18 mouse cellular contexts compared by ENCODE assay signal in genomic region chr5:147911744-147912143, GRCm38 (mm10). TPM values are rescaled to one million over a fixed set of nuclear protein-coding genes. Genes with fewer than 3 reads are reported as not detected.
DNase-seq lines count a peak whose midpoint lies in the region; ATAC-seq and TF ChIP-seq lines count a peak whose summit lies in the region.
"Had no signal": no experiment of that assay in that cellular context is flagged by ENCODE, and none has a peak within 500 bp of the region (broad histone marks: within the 10 kb centered on the region; RNA-seq: fewer than 3 reads in every experiment).

No protein-coding gene starts in this region.

- H3K4me2 ChIP-seq in liver, postnatal 0 days (ENCODE audit: low read depth, low read length) = no peak overlapping the region
- no peak overlapping the region for H3K4me2 ChIP-seq in liver, embryonic 12.5 days
- H3K4me2 ChIP-seq in lung, postnatal 0 days (replicated peaks; ENCODE audit: low read depth, low read length) = no peak overlapping the region
- no peak overlapping the region for H3K4me2 ChIP-seq in forebrain, embryonic 12.5 days
- H3K4me2 ChIP-seq: embryonic facial prominence, embryonic 12.5 days; limb, embryonic 15.5 days had no signal

- DNase-seq in heart, adult 11 months = peak; percentile 98
- DNase-seq in heart, embryonic 10.5 days (ENCODE audit: low spot score) = no peak
- peak; percentile 57 for DNase-seq in liver, postnatal 0 days
- DNase-seq in lung, postnatal 0 days (ENCODE audit: low spot score) = peak; percentile 45
- DNase-seq in urinary bladder, adult 2 months (ENCODE audit: low spot score) = no peak
- no peak for DNase-seq in right cerebral cortex, postnatal 4 days
- DNase-seq: B cell, adult 2 months; cerebellum, adult 11 months; cerebellum, postnatal 36 days; gastrocnemius, postnatal 14 days; right cerebral cortex, postnatal 25 days; thymus, postnatal 36 days had no signal

- H3K27me3 ChIP-seq in heart, embryonic 10.5 days (ENCODE audit: insufficient read depth, poor library complexity, severe bottlenecking) = no peaks in the 10 kb centered on the region
- no peaks in the 10 kb centered on the region for H3K27me3 ChIP-seq in liver, postnatal 0 days (ENCODE audit: insufficient read depth, low read length)
- no peaks in the 10 kb centered on the region for H3K27me3 ChIP-seq in liver, embryonic 12.5 days (replicated peaks)
- no peaks in the 10 kb centered on the region for H3K27me3 ChIP-seq in lung, postnatal 0 days (replicated peaks; ENCODE audit: insufficient read depth, low read length)
- H3K27me3 ChIP-seq in forebrain, embryonic 12.5 days = no peaks in the 10 kb centered on the region
- H3K27me3 ChIP-seq: embryonic facial prominence, embryonic 12.5 days; limb, embryonic 15.5 days had no signal

- no peaks in the 10 kb centered on the region for H3K9me3 ChIP-seq in heart, embryonic 10.5 days
- no peaks in the 10 kb centered on the region for H3K9me3 ChIP-seq in liver, postnatal 0 days (ENCODE audit: low read length)
- H3K9me3 ChIP-seq in liver, embryonic 12.5 days (replicated peaks) = 0 out of 2 replicates have a peak, but pooled peaks cover 4% of the 10 kb centered on the region
- no peaks in the 10 kb centered on the region for H3K9me3 ChIP-seq in lung, postnatal 0 days (ENCODE audit: low read length)
- 0 out of 2 replicates have a peak, but pooled peaks cover 2% of the 10 kb centered on the region for H3K9me3 ChIP-seq in forebrain, embryonic 12.5 days
- H3K9me3 ChIP-seq: embryonic facial prominence, embryonic 12.5 days; limb, embryonic 15.5 days had no signal

- 74% methylated on average over 5 of the region's 5 CpGs for WGBS in heart, embryonic 10.5 days
- 61% methylated on average over 5 of the region's 5 CpGs for WGBS in liver, postnatal 0 days (ENCODE audit: insufficient replicate concordance)
- WGBS in liver, embryonic 12.5 days (ENCODE audit: insufficient replicate concordance) = 72% methylated on average over 5 of the region's 5 CpGs
- 63% methylated on average over 5 of the region's 5 CpGs for WGBS in lung, postnatal 0 days
- WGBS in forebrain, embryonic 12.5 days = 81% methylated on average over 5 of the region's 5 CpGs

- no peak overlapping the region for H3K9ac ChIP-seq in liver, postnatal 0 days (replicated peaks)
- no peak overlapping the region for H3K9ac ChIP-seq in liver, embryonic 12.5 days
- no peak overlapping the region for H3K9ac ChIP-seq in lung, postnatal 0 days (replicated peaks; ENCODE audit: low read depth)
- H3K9ac ChIP-seq in forebrain, embryonic 12.5 days = no peak overlapping the region
- H3K9ac ChIP-seq: embryonic facial prominence, embryonic 12.5 days; limb, embryonic 15.5 days had no signal

- no peaks in the 10 kb centered on the region for H3K36me3 ChIP-seq in heart, embryonic 10.5 days
- H3K36me3 ChIP-seq in liver, postnatal 0 days (replicated peaks; ENCODE audit: insufficient read depth, low read length) = no peaks in the 10 kb centered on the region
- H3K36me3 ChIP-seq in liver, embryonic 12.5 days = no peaks in the 10 kb centered on the region
- no peaks in the 10 kb centered on the region for H3K36me3 ChIP-seq in lung, postnatal 0 days (ENCODE audit: insufficient read depth, low read length)
- no peaks in the 10 kb centered on the region for H3K36me3 ChIP-seq in forebrain, embryonic 12.5 days (replicated peaks)
- H3K36me3 ChIP-seq: embryonic facial prominence, embryonic 12.5 days; limb, embryonic 15.5 days had no signal

- TF ChIP-seq EP300 in liver, postnatal 0 days (IDR thresholded peaks at IDR 0.05; ENCODE audit: low read depth) = peak; percentile 47; the same call in 1 of the 2 replicates
- TF ChIP-seq EP300 in lung, postnatal 0 days (IDR thresholded peaks at IDR 0.05) = no peak

- no peak overlapping the region for H3K27ac ChIP-seq in heart, embryonic 10.5 days
- H3K27ac ChIP-seq in liver, postnatal 0 days (ENCODE audit: low read depth) = peak overlapping the region; percentile 39; the same call in 1 of the 2 replicates
- H3K27ac ChIP-seq in liver, embryonic 12.5 days = no peak overlapping the region
- H3K27ac ChIP-seq in lung, postnatal 0 days (ENCODE audit: low read length) = no peak overlapping the region
- no peak overlapping the region for H3K27ac ChIP-seq in forebrain, embryonic 12.5 days
- H3K27ac ChIP-seq: embryonic facial prominence, embryonic 12.5 days; hindbrain, postnatal 0 days; limb, embryonic 15.5 days had no signal

- no peak overlapping the region for H3K4me3 ChIP-seq in heart, embryonic 10.5 days
- H3K4me3 ChIP-seq in liver, postnatal 0 days (ENCODE audit: low read depth, low read length) = no peak overlapping the region
- H3K4me3 ChIP-seq in liver, embryonic 12.5 days = no peak overlapping the region
- no peak overlapping the region for H3K4me3 ChIP-seq in lung, postnatal 0 days (ENCODE audit: low read depth, low read length)
- H3K4me3 ChIP-seq in forebrain, embryonic 12.5 days (replicated peaks) = no peak overlapping the region
- H3K4me3 ChIP-seq: embryonic facial prominence, embryonic 12.5 days; limb, embryonic 15.5 days had no signal

- ATAC-seq in liver, postnatal 0 days = peak; percentile 76
- no peak for ATAC-seq in liver, embryonic 12.5 days
- ATAC-seq in lung, postnatal 0 days = peak; percentile 40; the same call in 1 of the 2 replicates
- no peak for ATAC-seq in forebrain, embryonic 12.5 days (ENCODE audit: low FRiP score)
- ATAC-seq: hindbrain, postnatal 0 days; midbrain, embryonic 16.5 days had no signal

- TF ChIP-seq CTCF in liver, postnatal 0 days (IDR thresholded peaks at IDR 0.05; ENCODE audit: low read depth) = no peak
- TF ChIP-seq CTCF in lung, postnatal 0 days (IDR thresholded peaks at IDR 0.05) = no peak

- H3K4me1 ChIP-seq in heart, embryonic 10.5 days = peaks cover 15% of the 10 kb centered on the region
- peaks cover 5% of the 10 kb centered on the region; the same call in 1 of the 2 replicates for H3K4me1 ChIP-seq in liver, postnatal 0 days (ENCODE audit: insufficient read depth)
- peaks cover 7% of the 10 kb centered on the region for H3K4me1 ChIP-seq in liver, embryonic 12.5 days
- 0 out of 2 replicates have a peak, but pooled peaks cover 5% of the 10 kb centered on the region for H3K4me1 ChIP-seq in lung, postnatal 0 days (ENCODE audit: insufficient read depth, low read depth, low read length)
- no peaks in the 10 kb centered on the region for H3K4me1 ChIP-seq in forebrain, embryonic 12.5 days

RNA-seq across cellular contexts. Expression of gene Slc46a3, which starts 17.1 kb away (rescaled TPM):
- polyA plus RNA-seq in heart, embryonic 10.5 days (2016; fragmentation: Nextera tagmentation; extraction: Ambion mirVana) = 3.5 and 3.8 TPM in 2 replicates
- polyA plus RNA-seq in liver, postnatal 0 days (2015; fragmentation: Nextera tagmentation; extraction: Ambion mirVana) = 8.9 and 11.6 TPM in 2 replicates
- 10.5 and 10.6 TPM in 2 replicates for polyA plus RNA-seq in liver, embryonic 12.5 days (2016; fragmentation: Nextera tagmentation; extraction: Ambion mirVana)
- polyA plus RNA-seq in lung, postnatal 0 days (2015; fragmentation: Nextera tagmentation; extraction: Ambion mirVana) = 9.4 and 10.7 TPM in 2 replicates
- polyA plus RNA-seq in forebrain, embryonic 12.5 days (2016; fragmentation: Nextera tagmentation; extraction: Ambion mirVana) = 3.2 and 4.2 TPM in 2 replicates
- 25.2 and 26.6 TPM in 2 replicates for polyA plus RNA-seq in urinary bladder, adult 2 months (2012; rRNA removed)

RNA-seq across cellular contexts. Expression of gene Mtus2, which starts 45.4 kb away (rescaled TPM):
- 52.2 and 82.7 TPM in 2 replicates for polyA plus RNA-seq in heart, embryonic 10.5 days (2016; fragmentation: Nextera tagmentation; extraction: Ambion mirVana)
- 1.2 and 1.6 TPM in 2 replicates for polyA plus RNA-seq in liver, postnatal 0 days (2015; fragmentation: Nextera tagmentation; extraction: Ambion mirVana)
- 1.1 and 2.4 TPM in 2 replicates for polyA plus RNA-seq in liver, embryonic 12.5 days (2016; fragmentation: Nextera tagmentation; extraction: Ambion mirVana)
- 5.5 TPM in 2 replicates for polyA plus RNA-seq in lung, postnatal 0 days (2015; fragmentation: Nextera tagmentation; extraction: Ambion mirVana)
- 11.4 and 14.4 TPM in 2 replicates for polyA plus RNA-seq in forebrain, embryonic 12.5 days (2016; fragmentation: Nextera tagmentation; extraction: Ambion mirVana)
- 5.3 and 8.2 TPM in 2 replicates for polyA plus RNA-seq in urinary bladder, adult 2 months (2012; rRNA removed)

RNA-seq across cellular contexts. Expression of gene Pomp, which starts 51.5 kb away (rescaled TPM):
- 392 and 458 TPM in 2 replicates for polyA plus RNA-seq in heart, embryonic 10.5 days (2016; fragmentation: Nextera tagmentation; extraction: Ambion mirVana)
- 210 and 215 TPM in 2 replicates for polyA plus RNA-seq in liver, postnatal 0 days (2015; fragmentation: Nextera tagmentation; extraction: Ambion mirVana)
- polyA plus RNA-seq in liver, embryonic 12.5 days (2016; fragmentation: Nextera tagmentation; extraction: Ambion mirVana) = 309 and 314 TPM in 2 replicates
- 393 and 397 TPM in 2 replicates for polyA plus RNA-seq in lung, postnatal 0 days (2015; fragmentation: Nextera tagmentation; extraction: Ambion mirVana)
- polyA plus RNA-seq in forebrain, embryonic 12.5 days (2016; fragmentation: Nextera tagmentation; extraction: Ambion mirVana) = 528 and 531 TPM in 2 replicates
- 200 and 236 TPM in 2 replicates for polyA plus RNA-seq in urinary bladder, adult 2 months (2012; rRNA removed)

Comparison
In these comparisons a context has a peak if more than half of its experiments do, and no peak if none do; other contexts are left out.
1. DNase-seq: peak in heart, adult 11 months (single experiment), liver, postnatal 0 days (single experiment) and lung, postnatal 0 days (single experiment); none in heart, embryonic 10.5 days (single experiment), urinary bladder, adult 2 months (single experiment) and right cerebral cortex, postnatal 4 days (single experiment).
2. ATAC-seq: peak in liver, postnatal 0 days (single experiment) and lung, postnatal 0 days (single experiment); none in liver, embryonic 12.5 days (single experiment) and forebrain, embryonic 12.5 days (single experiment).